Mouse (Mus musculus): ENCODE results near the gene Utp6.

GRCm38 (mm10) chr11:79915696-79916349 is 46.4 kb downstream of the Utp6 start:
- TF ChIP-seq USF1 (IDR thresholded peaks at IDR 0.05; ENCODE audit: low read depth, low read length) (no peak), RCOR1 (conservative IDR thresholded peaks at IDR 0.05; ENCODE audit: low read depth, low read length) (no peak), CTCF (conservative IDR thresholded peaks at IDR 0.05 in 1 of 2, IDR thresholded peaks at IDR 0.05 in 1 of 2; ENCODE audit: low read depth in 2 of 2, low read length in 2 of 2) (no peak), EP300 (IDR thresholded peaks at IDR 0.05; ENCODE audit: low read length) (no peak), ZMIZ1 (IDR thresholded peaks at IDR 0.05; ENCODE audit: low read depth, low read length) (no peak), POLR2A (IDR thresholded peaks at IDR 0.05; ENCODE audit: low read depth, low read length) (no peak), ELF1 (IDR thresholded peaks at IDR 0.05; ENCODE audit: low read depth, low read length) (no peak), MXI1 (IDR thresholded peaks at IDR 0.05; ENCODE audit: low read depth, low read length) (no peak), TBP (conservative IDR thresholded peaks at IDR 0.05; ENCODE audit: low read depth, low read length) (no peak), POLR2AphosphoS2 (IDR thresholded peaks at IDR 0.05; ENCODE audit: low read depth, low read length) (no peak)
